Mouse (Mus musculus): ENCODE data around the gene Rpa1.

GRCm38 (mm10) chr11:75290566-75291271, 57.4 kb downstream of the Rpa1 start:
- TF ChIP-seq CTCF (conservative IDR thresholded peaks at IDR 0.05 in 1 of 2, IDR thresholded peaks at IDR 0.05 in 1 of 2; ENCODE audit: low read depth in 2 of 2, low read length in 2 of 2) = peak; percentile 95 to 99
- TF ChIP-seq IRF4 (IDR thresholded peaks at IDR 0.05; ENCODE audit: low read depth, low read length) = peak; percentile 45; the same call in 1 of the 2 replicates
- no peak for TF ChIP-seq ZKSCAN1 (IDR thresholded peaks at IDR 0.05; ENCODE audit: borderline replicate concordance, low read depth, low read length)
- TF ChIP-seq POLR2A (IDR thresholded peaks at IDR 0.05; ENCODE audit: low read depth, low read length) = no peak
- no peak for TF ChIP-seq MAX (IDR thresholded peaks at IDR 0.05; ENCODE audit: low read length)
- no peak for TF ChIP-seq UBTF (IDR thresholded peaks at IDR 0.05; ENCODE audit: low read depth, low read length)
- TF ChIP-seq RAD21 (IDR thresholded peaks at IDR 0.05; ENCODE audit: low read depth, low read length) = peak; percentile 99
- TF ChIP-seq ELF1 (IDR thresholded peaks at IDR 0.05; ENCODE audit: low read depth, low read length) = peak; percentile 38; the same call in 1 of the 2 replicates
- TF ChIP-seq USF1 (IDR thresholded peaks at IDR 0.05; ENCODE audit: low read depth, low read length) = no peak
- peak; percentile 47; the same call in 1 of the 2 replicates for TF ChIP-seq TCF12 (IDR thresholded peaks at IDR 0.05; ENCODE audit: low read depth, low read length)
